Mouse (Mus musculus) heart, adult 2 months (tissue): ENCODE data around the gene Cer1. TPM values are rescaled to one million over a fixed set of nuclear protein-coding genes. Genes with fewer than 3 reads are reported as not detected.

Source experiments
- DNase-seq, 2 experiments: peaks; one replicate each; pipeline ENCODE4 v3.0.0; 2021
- H3K27ac ChIP-seq: fragments of 200-600 bp; 2 replicates; pipeline ENCODE4 v1.8.1; 2022
- H3K27me3 ChIP-seq: fragments of 200-500 bp; 2 replicates; pipeline ENCODE4 v1.6.1; 2012; ENCODE audit warnings: mild to moderate bottlenecking, low read length, inconsistent platforms, mixed read lengths; ENCODE audit not compliant: control insufficient read depth, insufficient read depth
- H3K36me3 ChIP-seq: fragments of 200-500 bp; 2 replicates; pipeline ENCODE4 v1.6.1; 2012; ENCODE audit warnings: low read length, inconsistent platforms; ENCODE audit not compliant: control insufficient read depth, insufficient read depth
- H3K4me1 ChIP-seq: fragments of 200-500 bp; 2 replicates; pipeline ENCODE4 v1.6.1; 2011; ENCODE audit warnings: low read length; ENCODE audit not compliant: control insufficient read depth, insufficient read depth
- H3K4me3 ChIP-seq: fragments of 200-600 bp; 2 replicates; pipeline ENCODE4 v1.8.1; 2022
- H3K79me2 ChIP-seq: fragments of 200-500 bp; replicated peaks from 2 replicates; pipeline ENCODE4 v1.6.1; 2012; ENCODE audit warnings: mild to moderate bottlenecking, inconsistent platforms, low read length, moderate library complexity, mixed read lengths; ENCODE audit not compliant: control insufficient read depth, insufficient read depth
- H3K9ac ChIP-seq: fragments of 200-500 bp; 2 replicates; pipeline ENCODE4 v1.6.1; 2012; ENCODE audit warnings: low read depth, mild to moderate bottlenecking, control low read depth, inconsistent platforms, low read length, mixed read lengths
- CTCF ChIP-seq: fragments of 200-600 bp; IDR thresholded peaks from 2 replicates; pipeline ENCODE4 v1.8.1; 2022; ENCODE audit warnings: antibody characterized with exemption, mild to moderate bottlenecking, moderate library complexity
- EP300 ChIP-seq: fragments of 200-500 bp; IDR thresholded peaks from 2 replicates; pipeline ENCODE4 v1.6.1; 2011; ENCODE audit warnings: low read depth, low read length, control low read depth; ENCODE audit not compliant: insufficient read depth
- POLR2A ChIP-seq: fragments of 200-500 bp; IDR thresholded peaks from 2 replicates; pipeline ENCODE4 v1.6.1; 2011; ENCODE audit warnings: mild to moderate bottlenecking, low read depth, low read length, control low read depth; ENCODE audit not compliant: insufficient read depth
- WGBS: fragments of 180-500 bp; shearing (Covaris S2); methylation state at CpG from one replicate; pipeline ENCODE4 v1.1.7; 2018; 5-methylcytosine and 5-hydroxymethylcytosine counted together
- intact Hi-C: fragments of 180-260 bp; cut with DNase I; formaldehyde crosslinking; loops from one replicate; pipeline ENCODE4 v1.15.1; 2025
- polyA plus RNA-seq: library from polyadenylated mRNA; depleted of rRNA; stranded (reverse); fragments of >200 nt; gene quantifications from 2 replicates; pipeline ENCODE4 v1.2.3, GENCODE M21; 2012; rRNA removed
- total RNA-seq, 2 experiments: library from RNA; stranded (reverse); gene quantifications; 2 replicates each; pipeline ENCODE4 v1.2.3; 2021

Gene Cer1
- total and polyA plus RNA-seq, 3 experiments, result not detected

- Histone ChIP-seq H3K4me1 (no peaks in the 10 kb centered on the region), H3K27me3 (no peaks in the 10 kb centered on the region), H3K36me3 (peaks cover under 1% of the 10 kb centered on the region; the same call in 1 of the 2 replicates), H3K27ac (no peak overlapping the region), H3K79me2 (no peaks in the 10 kb centered on the region), H3K4me3 (no peak overlapping the region), H3K9ac (no peak overlapping the region)
- no peak for DNase-seq
- intact Hi-C loops, result loop anchor here (10.0 kb wide), 1 partner anchor 1939 kb away; the partner anchor contains the start of gene Lurap1l
- no peak for TF ChIP-seq EP300
- TF ChIP-seq CTCF, result no peak
- no peak for TF ChIP-seq POLR2A
- 91% methylated on average over 2 of the region's 2 CpGs for WGBS
Observed at GRCm38 (mm10) chr4:82853809-82854208, 31.1 kb downstream of the Cer1 start.

- no peak overlapping the region for H3K4me3 ChIP-seq
- no peaks in the 10 kb centered on the region for H3K27me3 ChIP-seq
- DNase-seq, result no peak
- peaks cover 4% of the 10 kb centered on the region; the same call in 1 of the 2 replicates for H3K36me3 ChIP-seq
- TF ChIP-seq EP300 (no peak), POLR2A (no peak), CTCF (no peak)
- H3K9ac ChIP-seq, result no peak overlapping the region
- H3K4me1 ChIP-seq, result no peaks in the 10 kb centered on the region
- no peak overlapping the region for H3K27ac ChIP-seq
- intact Hi-C loops, result no loop called here
- WGBS, result 52% methylated on average over 5 of the region's 5 CpGs
- H3K79me2 ChIP-seq, result no peaks in the 10 kb centered on the region
Observed at GRCm38 (mm10) chr4:82848552-82849234, 36.3 kb downstream of the Cer1 start.

GRCm38 (mm10) chr4:82837526-82838240, 47.3 kb downstream of the Cer1 start:
- no peaks in the 10 kb centered on the region for H3K36me3 ChIP-seq

More at GRCm38 (mm10) chr4:82837526-82838240, 47.3 kb downstream of the Cer1 start:
- DNase-seq, result no peak
- Histone ChIP-seq H3K4me1 (no peaks in the 10 kb centered on the region), H3K27me3 (no peaks in the 10 kb centered on the region), H3K79me2 (no peaks in the 10 kb centered on the region), H3K27ac (no peak overlapping the region), H3K4me3 (no peak overlapping the region), H3K9ac (no peak overlapping the region)
- WGBS, result 66% methylated on average over 3 of the region's 3 CpGs
- intact Hi-C loops, result no loop called here
- TF ChIP-seq EP300, result no peak
- TF ChIP-seq POLR2A, result no peak
- peak; percentile 55 for TF ChIP-seq CTCF

Other genes starting within 250 kb of the Cer1 start
- gene Nfib, start 179.4 kb downstream of the Cer1 start, total RNA-seq, result 100 to 1,000 TPM; 118 to 121 TPM
- gene Nfib, start 179.4 kb downstream of the Cer1 start, polyA plus RNA-seq, result 32.1 and 44.2 TPM in 2 replicates
- gene Zdhhc21, start 25.2 kb downstream of the Cer1 start, total RNA-seq, result 1 to 10 TPM; 8.5 to 9.3 TPM
- gene Zdhhc21, start 25.2 kb downstream of the Cer1 start, polyA plus RNA-seq, result 2.7 and 6.4 TPM in 2 replicates
- gene Frem1, start 167.2 kb upstream of the Cer1 start, total RNA-seq, result under 1 TPM; 0.21 to 0.52 TPM
- gene Frem1, start 167.2 kb upstream of the Cer1 start, polyA plus RNA-seq, result 0.18 and 0.21 TPM in 2 replicates